Mouse (Mus musculus) gastrocnemius, postnatal 25 days (tissue): ENCODE data around the gene Tdp1. TPM values are rescaled to one million over a fixed set of nuclear protein-coding genes. Genes with fewer than 3 reads are reported as not detected.

Source experiments
- DNase-seq: peaks from one replicate; pipeline ENCODE4 v3.0.0; 2022
- microRNA-seq, 2 experiments: library from miRNA; unstranded; fragments of <30 nt; microRNA quantifications; one replicate each; pipeline ENCODE4 v1.2.0; 2021; ENCODE audit warnings: borderline replicate concordance in 2 of 2
- total RNA-seq, 2 experiments: library from RNA; stranded (reverse); gene quantifications; 1 replicate in 1 of 2; 2 replicates in 1 of 2; pipeline ENCODE4 v1.2.3; 2021

Gene Tdp1
- total RNA-seq, 2 experiments from 2014 or later = 4.0 to 5.2 TPM

- DNase-seq = no peak
Measured at GRCm38 (mm10) chr12:100000381-100000780, 116.1 kb downstream of the Tdp1 start.

- DNase-seq = no peak
Measured at GRCm38 (mm10) chr12:100001246-100001645, 116.9 kb downstream of the Tdp1 start.

- DNase-seq = no peak
Measured at GRCm38 (mm10) chr12:100001910-100002309, 117.6 kb downstream of the Tdp1 start.

- DNase-seq = no peak
Measured at GRCm38 (mm10) chr12:100002914-100003587, 118.7 kb downstream of the Tdp1 start.

Small RNA genes within 50 kb of the gene (microRNA-seq; reads per million reads assigned to microRNA genes)
- gene Gm23291 = 0 reads per million in 2 experiments

Other genes starting within 250 kb of the Tdp1 start
- not detected for gene Efcab11, start 78 bp upstream of the Tdp1 start, total RNA-seq
- gene Kcnk13, start 80.0 kb downstream of the Tdp1 start, total RNA-seq = under 1 TPM; 0.10 to 0.38 TPM
- 100 to 1,000 TPM; 132 to 139 TPM for gene Psmc1, start 225.6 kb downstream of the Tdp1 start, total RNA-seq